Mouse (Mus musculus): ENCODE measurements around the gene Col19a1. TPM values are rescaled to one million over a fixed set of nuclear protein-coding genes. Genes with fewer than 3 reads are reported as not detected.

The Col19a1 gene
- not detected for total RNA-seq (2023)

DNA sequence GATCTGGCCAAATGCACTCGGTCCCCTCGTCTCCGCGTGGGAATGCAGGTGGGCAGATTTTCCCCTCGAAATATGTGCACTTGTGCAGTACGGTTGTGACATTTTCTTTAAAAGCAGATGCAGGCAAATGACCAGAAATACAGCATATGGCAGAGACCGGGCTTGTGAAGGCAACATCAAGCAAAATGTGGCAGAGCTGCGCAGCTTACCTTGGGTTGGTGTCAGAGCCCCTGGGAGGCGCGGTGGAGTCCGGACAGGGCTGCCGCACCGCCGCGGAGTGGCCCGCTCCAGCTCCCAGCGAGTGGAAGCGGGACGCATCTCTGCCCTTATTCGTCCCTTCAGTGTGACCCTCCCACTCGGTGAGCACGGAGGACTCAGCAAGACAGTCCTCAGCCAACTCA is at the start of gene Col19a1:
Col19a1 (minus strand) TSS at position 332 of the 401 bp plus-strand sequence.

Other genes with a start within 250 kb of the Col19a1 start
- gene Lmbrd1, start 91.2 kb upstream of the Col19a1 start, total RNA-seq (2023) = 100 to 1,000 TPM; 171 to 223 TPM

All from B cell, adult 67 days (primary cell).